Mouse (Mus musculus) forebrain, embryonic 12.5 days (tissue): ENCODE results near the gene Fam84a. TPM values are rescaled to one million over a fixed set of nuclear protein-coding genes. Genes with fewer than 3 reads are reported as not detected.

ENCODE experiments used
- ATAC-seq: fragments of 200-750 bp; cut with Nextera tagmentation; 2 replicates; pipeline ENCODE4 v1.8.0; 2017; ENCODE audit warnings: moderate TSS enrichment; ENCODE audit not compliant: low FRiP score
- H3K27ac ChIP-seq: fragments of 300-500 bp; sonication (generic); 2 replicates; pipeline ENCODE4 v1.5.1; 2016; ENCODE audit warnings: mild to moderate bottlenecking
- H3K27me3 ChIP-seq: fragments of 300-500 bp; sonication (generic); 2 replicates; pipeline ENCODE4 v1.6.1; 2016; ENCODE audit warnings: mild to moderate bottlenecking
- H3K36me3 ChIP-seq: fragments of 300-500 bp; sonication (generic); replicated peaks from 2 replicates; pipeline ENCODE4 v1.6.1; 2016; ENCODE audit warnings: mild to moderate bottlenecking
- H3K4me1 ChIP-seq: fragments of 300-500 bp; sonication (generic); 2 replicates; pipeline ENCODE4 v1.6.1; 2016
- H3K4me2 ChIP-seq: fragments of 300-500 bp; sonication (generic); 2 replicates; pipeline ENCODE4 v1.6.1; 2016; ENCODE audit warnings: mild to moderate bottlenecking, moderate library complexity
- H3K4me3 ChIP-seq: fragments of 300-500 bp; sonication (generic); replicated peaks from 2 replicates; pipeline ENCODE4 v1.5.1; 2016; ENCODE audit warnings: mild to moderate bottlenecking
- H3K9ac ChIP-seq: fragments of 300-500 bp; sonication (generic); 2 replicates; pipeline ENCODE4 v1.6.1; 2016; ENCODE audit warnings: mild to moderate bottlenecking
- H3K9me3 ChIP-seq: fragments of 300-500 bp; sonication (generic); 2 replicates; pipeline ENCODE4 v1.6.1; 2016
- polyA plus RNA-seq: library from polyadenylated mRNA; unstranded; fragments of >200 nt; fragmentation: Nextera tagmentation; extraction: Ambion mirVana; gene quantifications from 2 replicates; pipeline ENCODE4 v1.2.1, GENCODE M21; 2016

Fam84a gene
- polyA plus RNA-seq, 1 experiment from 2014 or later: 27.9 TPM

DNA sequence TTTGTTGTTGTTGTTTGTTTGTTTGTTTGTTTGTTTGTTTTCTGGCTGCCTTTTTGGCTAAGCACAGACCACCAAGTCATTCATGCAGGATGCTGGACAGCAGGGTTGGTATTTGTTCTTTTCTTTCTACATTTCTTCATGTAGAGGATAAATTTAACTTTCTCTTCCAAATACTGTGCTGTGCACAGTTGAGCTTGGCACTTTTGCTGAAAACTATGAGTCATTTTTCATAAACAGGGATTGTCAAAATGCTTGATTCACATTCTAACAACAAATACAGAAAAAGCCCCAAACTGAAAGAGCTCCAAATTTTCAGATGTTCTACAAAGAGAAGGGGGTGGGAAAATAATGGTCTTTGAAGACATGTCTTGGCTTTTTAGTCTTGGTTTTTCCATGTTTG, 54.9 kb downstream of the Fam84a start:
- no peak overlapping the region for H3K4me2 ChIP-seq
- no peak overlapping the region for H3K27ac ChIP-seq
- H3K4me1 ChIP-seq: no peaks in the 10 kb centered on the region
- ATAC-seq: no peak
- no peaks in the 10 kb centered on the region for H3K9me3 ChIP-seq
- H3K27me3 ChIP-seq: no peaks in the 10 kb centered on the region
- H3K4me3 ChIP-seq: no peak overlapping the region
- no peaks in the 10 kb centered on the region for H3K36me3 ChIP-seq
- no peak overlapping the region for H3K9ac ChIP-seq
